Mouse (Mus musculus) spleen, adult 12 weeks (tissue): Measurements from ENCODE around the gene Aox2.

ENCODE experiments used
- DNase-seq: peaks from one replicate; pipeline ENCODE4 v3.0.0; 2022; ENCODE audit warnings: low spot score

Aox2 gene

GRCm38 (mm10) chr1:58278026-58278425, at the start of gene Aox2:
Gene Aox2, plus strand, starts transcription at chr1:58278326.
- DNase-seq: no peak

- DNase-seq: no peak
These were observed 49.2 kb upstream of the Aox2 start for GRCm38 (mm10) chr1:58228916-58229315.

GRCm38 (mm10) chr1:58229774-58230173, 48.4 kb upstream of the Aox2 start:
- no peak for DNase-seq

- no peak for DNase-seq
These were observed 47.6 kb upstream of the Aox2 start for GRCm38 (mm10) chr1:58230542-58230941.

GRCm38 (mm10) chr1:58235405-58235804, 42.7 kb upstream of the Aox2 start:
- DNase-seq: no peak

- no peak for DNase-seq
These were observed 40.4 kb upstream of the Aox2 start for GRCm38 (mm10) chr1:58237527-58238299.

- no peak for DNase-seq
These were observed 39.7 kb upstream of the Aox2 start for GRCm38 (mm10) chr1:58238440-58238839.

GRCm38 (mm10) chr1:58238961-58239360, 39.2 kb upstream of the Aox2 start:
- DNase-seq: no peak

GRCm38 (mm10) chr1:58240347-58240746, 37.8 kb upstream of the Aox2 start:
- DNase-seq: no peak

- DNase-seq: no peak
These were observed 33.6 kb upstream of the Aox2 start for GRCm38 (mm10) chr1:58244487-58244886.

GRCm38 (mm10) chr1:58248518-58248917, 29.6 kb upstream of the Aox2 start:
- no peak for DNase-seq

GRCm38 (mm10) chr1:58253466-58253865, 24.7 kb upstream of the Aox2 start:
- no peak for DNase-seq

- no peak for DNase-seq
These were observed 20.7 kb upstream of the Aox2 start for GRCm38 (mm10) chr1:58257195-58257991.

GRCm38 (mm10) chr1:58260311-58260710, 17.8 kb upstream of the Aox2 start:
- DNase-seq: no peak

GRCm38 (mm10) chr1:58268231-58268630, 9.9 kb upstream of the Aox2 start:
- DNase-seq: no peak

- DNase-seq: no peak
These were observed 7.1 kb upstream of the Aox2 start for GRCm38 (mm10) chr1:58270807-58271569.

- DNase-seq: no peak
These were observed 2.2 kb upstream of the Aox2 start for GRCm38 (mm10) chr1:58275879-58276278.

GRCm38 (mm10) chr1:58278513-58278912, 387 bp downstream of the Aox2 start:
- no peak for DNase-seq

- no peak for DNase-seq
These were observed 2.3 kb downstream of the Aox2 start for GRCm38 (mm10) chr1:58280381-58280780.

- DNase-seq: no peak
These were observed 3.0 kb downstream of the Aox2 start for GRCm38 (mm10) chr1:58280939-58281624.

GRCm38 (mm10) chr1:58281625-58281988, 3.5 kb downstream of the Aox2 start:
- DNase-seq: no peak

GRCm38 (mm10) chr1:58284505-58284904, 6.4 kb downstream of the Aox2 start:
- no peak for DNase-seq
